Mouse (Mus musculus): Measurements from ENCODE around the gene Smoc1. TPM values are rescaled to one million over a fixed set of nuclear protein-coding genes. Genes with fewer than 3 reads are reported as not detected.

The Smoc1 gene
- polyA plus RNA-seq, 1 experiment from 2014 or later, result 0.63 TPM

GRCm38 (mm10) chr12:80992540-80993122 lies 34.0 kb upstream of the Smoc1 start:
- Histone ChIP-seq H3K27me3 (ENCODE audit: insufficient read depth, low read length) (no peaks in the 10 kb centered on the region), H3K27ac (ENCODE audit: low read depth) (no peak overlapping the region), H3K4me1 (ENCODE audit: insufficient read depth) (no peaks in the 10 kb centered on the region), H3K4me3 (ENCODE audit: low read depth, low read length) (no peak overlapping the region), H3K4me2 (no peak overlapping the region), H3K9me3 (ENCODE audit: low read depth, low read length) (no peaks in the 10 kb centered on the region), H3K9ac (no peak overlapping the region), H3K36me3 (ENCODE audit: insufficient read depth) (no peaks in the 10 kb centered on the region)
- WGBS, result 79% methylated on average over 8 of the region's 8 CpGs
- no peak for TF ChIP-seq CTCF (IDR thresholded peaks at IDR 0.05; ENCODE audit: low read depth)
- ATAC-seq (ENCODE audit: insufficient read depth) (no peak), DNase-seq (no peak)

- no peak overlapping the region for H3K4me3 ChIP-seq (ENCODE audit: low read depth, low read length)
Observed at GRCm38 (mm10) chr12:80993773-80994172, 32.8 kb upstream of the Smoc1 start.

GRCm38 (mm10) chr12:80995326-80995725 lies 31.3 kb upstream of the Smoc1 start:
- no peak for ATAC-seq (ENCODE audit: insufficient read depth)
- Histone ChIP-seq H3K4me3 (ENCODE audit: low read depth, low read length) (no peak overlapping the region), H3K36me3 (ENCODE audit: insufficient read depth) (no peaks in the 10 kb centered on the region), H3K27me3 (ENCODE audit: insufficient read depth, low read length) (no peaks in the 10 kb centered on the region), H3K4me1 (ENCODE audit: insufficient read depth) (no peaks in the 10 kb centered on the region), H3K27ac (ENCODE audit: low read depth) (no peak overlapping the region), H3K9ac (no peak overlapping the region), H3K9me3 (ENCODE audit: low read depth, low read length) (no peaks in the 10 kb centered on the region), H3K4me2 (no peak overlapping the region)
- WGBS, result 81% methylated on average over 4 of the region's 4 CpGs
- DNase-seq, result no peak
- TF ChIP-seq CTCF (IDR thresholded peaks at IDR 0.05; ENCODE audit: low read depth), result no peak

More at GRCm38 (mm10) chr12:80993773-80994172, 32.8 kb upstream of the Smoc1 start:
- H3K4me1 ChIP-seq (ENCODE audit: insufficient read depth), result no peaks in the 10 kb centered on the region
- no peak overlapping the region for H3K4me2 ChIP-seq
- no peaks in the 10 kb centered on the region for H3K27me3 ChIP-seq (ENCODE audit: insufficient read depth, low read length)
- TF ChIP-seq CTCF (IDR thresholded peaks at IDR 0.05; ENCODE audit: low read depth), result no peak
- H3K27ac ChIP-seq (ENCODE audit: low read depth), result no peak overlapping the region
- WGBS, result 61% methylated on average over 1 of the region's 1 CpGs
- H3K9me3 ChIP-seq (ENCODE audit: low read depth, low read length), result no peaks in the 10 kb centered on the region
- no peak for DNase-seq
- H3K9ac ChIP-seq, result no peak overlapping the region
- no peaks in the 10 kb centered on the region for H3K36me3 ChIP-seq (ENCODE audit: insufficient read depth)
- no peak for ATAC-seq (ENCODE audit: insufficient read depth)

GRCm38 (mm10) chr12:80997652-80998051 lies 29.0 kb upstream of the Smoc1 start:
- 73% methylated on average over 4 of the region's 4 CpGs for WGBS
- ATAC-seq (ENCODE audit: insufficient read depth), result no peak

GRCm38 (mm10) chr12:80998528-80999221 lies 27.9 kb upstream of the Smoc1 start:
- Histone ChIP-seq H3K27ac (ENCODE audit: low read depth) (no peak overlapping the region), H3K9ac (no peak overlapping the region), H3K36me3 (ENCODE audit: insufficient read depth) (no peaks in the 10 kb centered on the region), H3K4me1 (ENCODE audit: insufficient read depth) (no peaks in the 10 kb centered on the region), H3K9me3 (ENCODE audit: low read depth, low read length) (no peaks in the 10 kb centered on the region), H3K4me2 (peak overlapping the region; percentile 48), H3K27me3 (ENCODE audit: insufficient read depth, low read length) (no peaks in the 10 kb centered on the region), H3K4me3 (ENCODE audit: low read depth, low read length) (peak overlapping the region; percentile 16; the same call in 1 of the 2 replicates)
- no peak for TF ChIP-seq CTCF (IDR thresholded peaks at IDR 0.05; ENCODE audit: low read depth)
- 7% methylated on average over 33 of the region's 33 CpGs for WGBS
- DNase-seq, result peak; percentile 15
- no peak for ATAC-seq (ENCODE audit: insufficient read depth)

More at GRCm38 (mm10) chr12:80997652-80998051, 29.0 kb upstream of the Smoc1 start:
- Histone ChIP-seq H3K36me3 (ENCODE audit: insufficient read depth) (no peaks in the 10 kb centered on the region), H3K9me3 (ENCODE audit: low read depth, low read length) (no peaks in the 10 kb centered on the region), H3K4me1 (ENCODE audit: insufficient read depth) (no peaks in the 10 kb centered on the region), H3K4me3 (ENCODE audit: low read depth, low read length) (no peak overlapping the region), H3K4me2 (no peak overlapping the region), H3K27ac (ENCODE audit: low read depth) (no peak overlapping the region), H3K27me3 (ENCODE audit: insufficient read depth, low read length) (no peaks in the 10 kb centered on the region), H3K9ac (no peak overlapping the region)
- no peak for TF ChIP-seq CTCF (IDR thresholded peaks at IDR 0.05; ENCODE audit: low read depth)
- DNase-seq, result no peak

- TF ChIP-seq CTCF (IDR thresholded peaks at IDR 0.05; ENCODE audit: low read depth), result no peak
- H3K4me3 ChIP-seq (ENCODE audit: low read depth, low read length), result no peak overlapping the region
- no peak overlapping the region for H3K4me2 ChIP-seq
- no peak overlapping the region for H3K9ac ChIP-seq
- H3K9me3 ChIP-seq (ENCODE audit: low read depth, low read length), result no peaks in the 10 kb centered on the region
- no peak overlapping the region for H3K27ac ChIP-seq (ENCODE audit: low read depth)
- H3K27me3 ChIP-seq (ENCODE audit: insufficient read depth, low read length), result no peaks in the 10 kb centered on the region
- no peaks in the 10 kb centered on the region for H3K36me3 ChIP-seq (ENCODE audit: insufficient read depth)
- ATAC-seq (ENCODE audit: insufficient read depth) (no peak), DNase-seq (no peak)
- H3K4me1 ChIP-seq (ENCODE audit: insufficient read depth), result no peaks in the 10 kb centered on the region
- 74% methylated on average over 4 of the region's 4 CpGs for WGBS
Observed at GRCm38 (mm10) chr12:81000924-81001323, 25.7 kb upstream of the Smoc1 start.

GRCm38 (mm10) chr12:81002841-81003635 lies 23.6 kb upstream of the Smoc1 start:
- Histone ChIP-seq H3K9ac (no peak overlapping the region), H3K27me3 (ENCODE audit: insufficient read depth, low read length) (no peaks in the 10 kb centered on the region), H3K27ac (ENCODE audit: low read depth) (no peak overlapping the region), H3K4me2 (no peak overlapping the region), H3K36me3 (ENCODE audit: insufficient read depth) (no peaks in the 10 kb centered on the region), H3K4me3 (ENCODE audit: low read depth, low read length) (no peak overlapping the region), H3K9me3 (ENCODE audit: low read depth, low read length) (no peaks in the 10 kb centered on the region), H3K4me1 (ENCODE audit: insufficient read depth) (no peaks in the 10 kb centered on the region)
- ATAC-seq (ENCODE audit: insufficient read depth) (no peak), DNase-seq (no peak)
- 44% methylated on average over 13 of the region's 13 CpGs for WGBS
- TF ChIP-seq CTCF (IDR thresholded peaks at IDR 0.05; ENCODE audit: low read depth), result no peak

Data from lung, embryonic 14.5 days (tissue).